Mouse (Mus musculus) urinary bladder, postnatal 10 days (tissue): ENCODE data around the gene Slc44a5.
A peak's percentile ranks its signal among the peaks of the same experiment; 100 is the strongest.
"Not testable (repeated sequence)": the region's sequence is repeated elsewhere in the genome, so short reads cannot be mapped to it uniquely, and the experiment has no call there.

Experiments used
- DNase-seq: peaks from one replicate; pipeline ENCODE4 v3.0.0; 2022; ENCODE audit warnings: low spot score

The Slc44a5 gene

GRCm38 (mm10) chr3:154215779-154216178 is 242.5 kb downstream of the Slc44a5 start:
- no peak for DNase-seq

- no peak for DNase-seq
Observed at GRCm38 (mm10) chr3:154222141-154222591, 248.9 kb downstream of the Slc44a5 start.

GRCm38 (mm10) chr3:154222688-154223087 is 249.5 kb downstream of the Slc44a5 start:
- no peak for DNase-seq

GRCm38 (mm10) chr3:154226100-154226752 is 253.0 kb downstream of the Slc44a5 start:
- no peak for DNase-seq

- no peak for DNase-seq
Observed at GRCm38 (mm10) chr3:154244932-154245331, 271.7 kb downstream of the Slc44a5 start.

- no peak for DNase-seq
Observed at GRCm38 (mm10) chr3:154251486-154251885, 278.2 kb downstream of the Slc44a5 start.

GRCm38 (mm10) chr3:154252219-154252618 is 279.0 kb downstream of the Slc44a5 start:
- no peak for DNase-seq

GRCm38 (mm10) chr3:154254187-154254586 is 281.0 kb downstream of the Slc44a5 start:
- not testable (repeated sequence) for DNase-seq

- DNase-seq: no peak
Observed at GRCm38 (mm10) chr3:154257312-154257711, 284.1 kb downstream of the Slc44a5 start.

- DNase-seq: no peak
Observed at GRCm38 (mm10) chr3:154268313-154268712, 295.1 kb downstream of the Slc44a5 start.

GRCm38 (mm10) chr3:154269757-154270366 is 296.6 kb downstream of the Slc44a5 start:
- DNase-seq: peak; percentile 29

- DNase-seq: no peak
Observed at GRCm38 (mm10) chr3:154274681-154275080, 301.4 kb downstream of the Slc44a5 start.

- DNase-seq: no peak
Observed at GRCm38 (mm10) chr3:154284260-154284659, 311.0 kb downstream of the Slc44a5 start.

GRCm38 (mm10) chr3:154285351-154285750 is 312.1 kb downstream of the Slc44a5 start:
- no peak for DNase-seq

- no peak for DNase-seq
Observed at GRCm38 (mm10) chr3:154287217-154287616, 314.0 kb downstream of the Slc44a5 start.

- DNase-seq: no peak
Observed at GRCm38 (mm10) chr3:154288429-154289069, 315.3 kb downstream of the Slc44a5 start.

GRCm38 (mm10) chr3:154290351-154290750 is 317.1 kb downstream of the Slc44a5 start:
- no peak for DNase-seq

GRCm38 (mm10) chr3:154292126-154292525 is 318.9 kb downstream of the Slc44a5 start:
- no peak for DNase-seq

- no peak for DNase-seq
Observed at GRCm38 (mm10) chr3:154293839-154294490, 320.7 kb downstream of the Slc44a5 start.

- no peak for DNase-seq
Observed at GRCm38 (mm10) chr3:154294924-154295834, 321.9 kb downstream of the Slc44a5 start.

- no peak for DNase-seq
Observed at GRCm38 (mm10) chr3:154297499-154297898, 324.3 kb downstream of the Slc44a5 start.

GRCm38 (mm10) chr3:154298490-154298889 is 325.3 kb downstream of the Slc44a5 start:
- DNase-seq: no peak
